Mouse (Mus musculus) adrenal gland, postnatal 25 days (tissue): ENCODE results near the gene Armt1. TPM values are rescaled to one million over a fixed set of nuclear protein-coding genes. Genes with fewer than 3 reads are reported as not detected.

ENCODE experiments used
- DNase-seq: peaks from one replicate; pipeline ENCODE4 v3.0.0; 2021; ENCODE audit warnings: mixed read lengths
- long read RNA-seq: library from polyadenylated mRNA; stranded (forward); transcript quantifications from one replicate; pipeline ENCODE4 v2.0.0, GENCODE M21; 2021
- total RNA-seq: library from RNA; stranded (reverse); gene quantifications from 2 replicates; pipeline ENCODE4 v1.2.3, GENCODE M21; 2021

Gene Armt1
- 20.6 and 21.1 TPM in 2 replicates for total RNA-seq
- long read RNA-seq, full-length matches to known transcripts: 15 of 20 reads
- long read RNA-seq, partial matches to known transcripts: 1 of 20 reads
- long read RNA-seq, other reads (novel, unspliced or antisense): 4 of 20 reads

DNA sequence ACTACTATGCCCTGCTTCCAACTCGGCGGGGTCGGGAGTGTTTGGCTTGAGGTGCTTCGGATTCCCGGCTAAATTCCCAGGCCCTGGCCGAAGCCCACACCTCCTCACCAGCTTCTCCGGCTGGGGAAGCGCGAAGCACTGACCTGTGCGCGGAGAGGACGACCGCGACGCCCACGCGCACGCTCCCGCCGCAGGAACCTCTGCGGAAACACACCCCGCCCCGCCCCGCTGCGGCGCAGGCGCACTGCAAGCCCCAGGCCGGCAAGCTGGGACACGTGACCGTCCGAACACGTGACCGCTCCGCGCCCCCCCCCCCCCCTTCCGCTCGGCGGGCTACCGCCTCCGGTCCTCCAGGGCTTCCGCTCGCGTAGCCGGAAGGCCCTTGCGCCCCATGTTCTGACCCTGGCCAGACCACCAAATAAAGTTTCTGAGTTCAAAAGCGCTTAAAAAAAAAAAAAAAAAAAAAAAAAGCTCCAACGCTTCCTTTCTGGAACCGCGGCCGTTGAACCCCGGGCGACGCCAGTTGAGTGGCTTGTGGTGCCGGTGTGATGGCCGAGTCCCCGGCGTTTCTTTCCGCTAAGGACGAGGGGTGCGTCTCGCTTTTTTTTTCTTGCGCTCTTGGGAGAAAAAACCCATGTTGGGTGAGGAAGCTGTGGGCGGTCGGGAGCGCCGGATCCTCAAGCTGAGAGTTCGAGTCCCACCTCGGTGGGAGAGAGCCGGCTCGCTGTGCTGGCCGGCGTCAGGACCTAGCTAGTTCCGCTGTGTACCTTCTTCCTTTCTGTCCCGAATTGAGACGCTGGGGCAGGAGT lies at the start of gene Armt1, which contains the start of gene Rmnd1:
Gene Armt1 (plus strand): TSS at position 345 of the 809 bp plus-strand sequence.
Gene Rmnd1 (minus strand): TSS at position 266 of the 809 bp plus-strand sequence.
- DNase-seq: peak; percentile 97

- DNase-seq: no peak
Observed at GRCm38 (mm10) chr10:4384244-4384643, 48.0 kb upstream of the Armt1 start.

DNA sequence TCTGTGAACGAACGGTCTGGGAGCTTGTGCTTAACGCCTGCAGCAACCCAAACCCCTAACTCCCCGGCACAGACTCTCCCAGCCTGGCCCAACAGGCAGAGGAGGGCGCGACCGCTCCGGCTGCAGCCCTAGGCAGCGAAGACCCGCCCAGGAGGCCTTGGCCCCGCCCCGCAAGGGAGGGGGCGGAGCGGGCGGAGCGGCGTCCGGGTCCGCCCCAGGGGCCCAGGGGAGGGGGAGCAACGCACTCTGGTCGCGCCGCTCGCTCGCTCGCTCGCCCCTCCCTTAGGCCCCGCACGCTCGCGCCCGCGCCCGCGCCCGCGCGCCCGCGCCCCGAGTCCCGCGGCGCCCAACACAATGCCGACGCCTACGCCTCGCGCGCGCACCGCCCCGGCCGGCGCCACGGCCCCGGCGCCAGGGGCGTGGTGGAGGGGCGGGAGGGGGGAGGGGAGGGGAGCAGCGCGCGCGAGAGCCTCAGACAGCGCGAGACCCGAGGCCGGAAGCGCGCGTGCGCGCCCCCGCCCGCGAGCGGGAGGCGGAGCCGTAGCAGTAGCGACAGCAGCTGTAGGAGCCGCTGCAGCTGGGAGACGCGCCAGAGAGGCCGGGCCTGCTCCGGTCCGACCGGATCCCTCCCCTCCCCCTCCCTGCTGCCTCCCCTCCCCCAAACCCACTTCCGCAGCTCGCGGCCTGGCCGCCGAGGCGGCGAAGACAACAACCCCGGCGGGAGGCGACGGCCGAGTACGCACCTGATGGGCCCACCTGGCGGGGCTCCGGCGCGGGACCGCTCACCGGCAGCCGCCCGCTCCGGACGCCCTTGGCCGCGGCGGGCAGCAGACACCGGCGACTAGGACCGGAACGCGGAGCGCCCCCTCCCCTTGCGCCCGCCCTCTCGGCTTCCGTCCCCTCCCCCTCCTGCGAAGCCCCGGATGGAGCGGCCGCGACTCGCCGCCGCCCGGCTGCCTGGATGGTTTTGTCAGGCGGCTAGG lies 45.4 kb upstream of the Armt1 start:
- peak; percentile 95 for DNase-seq

DNA sequence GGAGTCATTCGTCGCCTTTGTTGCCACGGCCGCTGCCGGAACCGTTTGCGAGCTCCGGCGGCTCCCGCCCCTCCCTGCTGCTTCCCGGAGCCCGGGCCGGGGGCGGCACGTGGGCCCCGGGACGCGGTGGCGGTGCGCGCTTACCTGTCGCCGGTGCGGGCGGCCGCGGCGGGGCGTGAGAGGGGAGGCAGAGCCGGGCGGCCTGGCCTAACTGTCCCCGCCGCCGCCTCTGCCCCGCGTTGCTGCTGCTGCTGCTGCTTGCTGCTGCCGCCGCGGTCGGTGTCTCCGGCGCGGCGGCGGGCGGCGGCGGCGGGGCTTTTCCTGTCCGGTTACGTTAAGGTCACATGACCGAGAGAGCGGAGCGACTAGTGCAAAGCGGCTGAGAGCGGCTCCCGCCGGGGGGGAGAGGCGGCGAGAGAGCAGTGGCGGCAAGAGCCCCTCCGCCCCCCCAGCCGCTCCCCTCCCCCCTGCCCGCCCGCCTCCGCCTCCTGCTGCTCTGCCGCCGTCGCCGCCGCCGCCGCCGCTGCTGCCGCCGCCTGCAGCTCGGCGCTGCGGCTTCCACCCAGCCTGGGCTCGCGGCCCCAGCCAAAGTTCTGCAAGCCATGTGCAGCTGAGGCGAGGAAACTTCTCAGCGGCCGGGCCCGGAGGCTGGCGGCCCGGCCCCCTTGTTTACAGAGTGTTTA lies 44.4 kb upstream of the Armt1 start, which contains the start of gene Zbtb2:
Gene Zbtb2 (minus strand): TSS at position 408 of the 683 bp plus-strand sequence.
- DNase-seq: peak; percentile 65

GRCm38 (mm10) chr10:4388384-4388745 lies 43.9 kb upstream of the Armt1 start:
- DNase-seq: no peak

DNA sequence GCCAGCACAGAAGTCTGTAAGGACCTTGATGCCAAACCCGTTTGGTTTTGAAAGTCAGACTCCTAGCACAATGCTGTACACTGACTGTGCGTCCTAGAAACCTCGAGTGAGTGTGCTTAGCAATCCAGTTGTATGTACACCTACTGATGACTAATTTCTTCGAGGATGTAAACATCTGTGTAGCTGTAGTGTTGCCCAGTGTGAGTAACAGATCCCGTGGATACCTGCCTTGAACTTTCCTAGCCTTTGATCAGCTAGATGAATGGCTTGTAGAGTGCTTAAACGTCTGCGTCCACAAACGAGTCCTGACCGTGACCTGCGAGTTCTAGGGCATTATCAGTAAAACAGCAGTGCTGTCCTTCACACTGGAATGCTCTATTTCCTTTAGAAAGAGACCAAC lies 43.2 kb upstream of the Armt1 start:
- DNase-seq: no peak

- no peak for DNase-seq
Observed at GRCm38 (mm10) chr10:4389461-4390112, 42.7 kb upstream of the Armt1 start.

GRCm38 (mm10) chr10:4390550-4390949 lies 41.7 kb upstream of the Armt1 start:
- DNase-seq: no peak

- DNase-seq: no peak
Observed at GRCm38 (mm10) chr10:4391076-4391475, 41.2 kb upstream of the Armt1 start.

GRCm38 (mm10) chr10:4391851-4392250 lies 40.4 kb upstream of the Armt1 start:
- DNase-seq: no peak

GRCm38 (mm10) chr10:4395321-4395720 lies 36.9 kb upstream of the Armt1 start:
- DNase-seq: no peak

DNA sequence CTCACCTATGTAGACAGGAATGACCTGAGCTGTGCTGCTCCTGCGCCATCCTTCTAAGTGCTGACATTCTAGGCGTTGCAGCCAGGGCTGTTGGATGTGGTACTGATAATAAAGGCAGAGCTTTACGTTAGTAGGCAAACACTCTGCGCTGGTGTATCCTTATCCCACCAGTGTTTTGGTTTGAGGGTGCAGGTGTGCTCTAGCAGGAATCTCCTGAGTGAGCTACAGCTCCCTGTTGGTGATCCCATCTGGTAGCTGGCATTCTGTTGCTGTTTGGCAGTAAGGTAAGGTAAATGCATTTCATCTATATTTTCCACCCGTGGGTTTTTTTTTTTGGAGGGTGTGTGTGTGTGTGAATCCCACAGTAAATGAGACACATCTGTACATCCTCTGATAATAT lies 34.2 kb upstream of the Armt1 start:
- DNase-seq: no peak

GRCm38 (mm10) chr10:4404895-4405491 lies 27.3 kb upstream of the Armt1 start:
- DNase-seq: no peak

GRCm38 (mm10) chr10:4405511-4405910 lies 26.8 kb upstream of the Armt1 start:
- no peak for DNase-seq

- DNase-seq: no peak
Observed at GRCm38 (mm10) chr10:4407191-4407590, 25.1 kb upstream of the Armt1 start.

DNA sequence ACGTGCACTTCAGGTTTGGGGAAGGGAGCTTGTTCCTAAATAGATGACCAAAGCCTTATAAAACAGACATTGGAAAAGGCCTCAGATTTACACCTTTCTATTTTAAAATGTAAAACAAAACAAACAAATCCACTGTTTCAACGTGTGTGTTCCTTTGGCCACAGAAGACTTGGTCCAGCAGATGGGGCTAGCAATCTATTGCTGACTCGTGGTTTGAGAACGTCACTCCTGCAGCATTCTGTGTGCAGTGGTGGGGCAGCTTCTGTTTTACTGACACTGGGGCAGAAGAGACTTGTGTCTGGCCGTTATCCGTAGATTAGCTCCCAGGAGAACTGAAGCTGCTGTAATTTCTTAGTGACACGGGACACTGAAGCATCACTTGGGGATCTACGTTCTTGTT lies 7.0 kb upstream of the Armt1 start:
- DNase-seq: peak; percentile 8

DNA sequence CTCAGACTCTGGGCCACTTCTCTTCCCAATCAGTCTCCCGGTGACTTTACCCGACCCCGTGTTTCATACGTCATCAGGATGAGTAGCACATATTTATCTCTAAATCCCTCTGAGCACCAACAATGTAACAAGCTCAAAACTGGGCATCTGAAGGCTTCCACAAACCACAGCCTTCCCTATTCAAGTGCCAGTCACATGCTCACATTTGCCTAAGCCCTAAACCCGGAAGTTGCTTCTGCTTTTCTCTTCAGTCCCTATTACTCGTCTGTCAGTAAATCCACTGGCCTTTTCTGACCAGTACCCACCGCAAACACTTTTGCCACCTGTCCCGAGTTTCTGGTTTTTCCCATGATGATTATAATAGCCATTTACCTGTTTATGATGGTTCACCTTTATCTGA lies 1.9 kb upstream of the Armt1 start:
- DNase-seq: no peak

GRCm38 (mm10) chr10:4430826-4431225 lies 1.4 kb upstream of the Armt1 start:
- DNase-seq: peak; percentile 8

GRCm38 (mm10) chr10:4431746-4432122 lies 533 bp upstream of the Armt1 start:
- DNase-seq: no peak

GRCm38 (mm10) chr10:4432996-4433755 lies 909 bp downstream of the Armt1 start:
- no peak for DNase-seq
